Mouse (Mus musculus) brain, embryonic 18.5 days (tissue): Measurements from ENCODE around the gene Clmp.

Experiments used
- DNase-seq: peaks from one replicate; pipeline ENCODE4 v3.0.0-alpha.2; 2012; ENCODE audit warnings: low read depth, low spot score

Clmp gene

GRCm38 (mm10) chr9:40685801-40686420 is at the start of gene Clmp:
Gene Clmp (plus strand): TSS chr9:40685962.
- no peak for DNase-seq

- no peak for DNase-seq
These were observed 49.7 kb upstream of the Clmp start for GRCm38 (mm10) chr9:40636054-40636453.

- no peak for DNase-seq
These were observed 47.9 kb upstream of the Clmp start for GRCm38 (mm10) chr9:40637705-40638393.

GRCm38 (mm10) chr9:40638394-40639049 is 47.2 kb upstream of the Clmp start:
- DNase-seq, result no peak

GRCm38 (mm10) chr9:40639536-40640187 is 46.1 kb upstream of the Clmp start:
- no peak for DNase-seq

GRCm38 (mm10) chr9:40641318-40641717 is 44.4 kb upstream of the Clmp start:
- no peak for DNase-seq

- DNase-seq, result no peak
These were observed 43.1 kb upstream of the Clmp start for GRCm38 (mm10) chr9:40642470-40643220.

- no peak for DNase-seq
These were observed 36.3 kb upstream of the Clmp start for GRCm38 (mm10) chr9:40649444-40649843.

- DNase-seq, result no peak
These were observed 35.8 kb upstream of the Clmp start for GRCm38 (mm10) chr9:40649983-40650382.

- no peak for DNase-seq
These were observed 34.4 kb upstream of the Clmp start for GRCm38 (mm10) chr9:40651239-40651859.

- no peak for DNase-seq
These were observed 33.0 kb upstream of the Clmp start for GRCm38 (mm10) chr9:40652757-40653156.

- DNase-seq, result no peak
These were observed 19.5 kb upstream of the Clmp start for GRCm38 (mm10) chr9:40666190-40666803.

- DNase-seq, result no peak
These were observed 15.4 kb upstream of the Clmp start, which contains the start of gene Gm21915 for GRCm38 (mm10) chr9:40670313-40670712. Gene Gm21915 (plus strand): TSS chr9:40670613.

- DNase-seq, result no peak
These were observed 14.3 kb upstream of the Clmp start for GRCm38 (mm10) chr9:40671323-40671930.

GRCm38 (mm10) chr9:40675203-40675958 is 10.4 kb upstream of the Clmp start:
- DNase-seq, result no peak

GRCm38 (mm10) chr9:40678653-40679052 is 7.1 kb upstream of the Clmp start:
- DNase-seq, result no peak

- no peak for DNase-seq
These were observed 698 bp downstream of the Clmp start for GRCm38 (mm10) chr9:40686421-40686899.

- no peak for DNase-seq
These were observed 1.3 kb downstream of the Clmp start for GRCm38 (mm10) chr9:40687053-40687452.

GRCm38 (mm10) chr9:40687553-40687952 is 1.8 kb downstream of the Clmp start:
- DNase-seq, result no peak
